Mouse (Mus musculus) heart, embryonic 15.5 days (tissue): ENCODE measurements at regions not wholly inside any gene's neighbourhood (a gene's known extent, or its start where the extent isn't known, plus 50 kb on each side); places are given as distances from the start of the nearest gene placed in this dataset.

Experiments
- ATAC-seq: fragments of 200-750 bp; cut with Nextera tagmentation; replicated peaks from 2 replicates; pipeline ENCODE4 v1.8.0; 2017; ENCODE audit warnings: low read depth, moderate TSS enrichment; ENCODE audit not compliant: insufficient number of reproducible peaks, insufficient read depth, low FRiP score
- H3K27ac ChIP-seq: fragments of 300-500 bp; sonication (generic); 2 replicates; pipeline ENCODE4 v1.5.1; 2015; ENCODE audit warnings: mild to moderate bottlenecking, inconsistent platforms
- H3K27me3 ChIP-seq: fragments of 300-500 bp; sonication (generic); 2 replicates; pipeline ENCODE4 v1.6.1; 2015; ENCODE audit warnings: inconsistent platforms
- H3K36me3 ChIP-seq: fragments of 300-500 bp; sonication (generic); 2 replicates; pipeline ENCODE4 v1.6.1; 2015; ENCODE audit warnings: mild to moderate bottlenecking, inconsistent platforms
- H3K4me1 ChIP-seq: fragments of 300-500 bp; sonication (generic); replicated peaks from 2 replicates; pipeline ENCODE4 v1.6.1; 2015; ENCODE audit warnings: inconsistent platforms
- H3K4me2 ChIP-seq: fragments of 300-500 bp; sonication (generic); 2 replicates; pipeline ENCODE4 v1.6.1; 2015; ENCODE audit warnings: inconsistent platforms, mild to moderate bottlenecking, moderate library complexity
- H3K4me3 ChIP-seq: fragments of 300-500 bp; sonication (generic); 2 replicates; pipeline ENCODE4 v1.5.1; 2015; ENCODE audit warnings: mild to moderate bottlenecking, inconsistent platforms
- H3K9ac ChIP-seq: fragments of 300-500 bp; sonication (generic); 2 replicates; pipeline ENCODE4 v1.6.1; 2015; ENCODE audit warnings: mild to moderate bottlenecking, inconsistent platforms
- H3K9me3 ChIP-seq: fragments of 300-500 bp; sonication (generic); replicated peaks from 2 replicates; pipeline ENCODE4 v1.6.1; 2016; ENCODE audit warnings: inconsistent platforms
- WGBS: fragments of 180-500 bp; shearing (Covaris S2); methylation state at CpG from one replicate; pipeline ENCODE4 v1.1.7; 2015; ENCODE audit warnings: mixed read lengths; 5-methylcytosine and 5-hydroxymethylcytosine counted together

GRCm38 (mm10) chr10:60923806-60924205 is 92.4 kb upstream of the Unc5b start:
- H3K27ac ChIP-seq: no peak overlapping the region

GRCm38 (mm10) chr10:60920621-60921020 is 89.2 kb upstream of the Unc5b start:
- H3K27ac ChIP-seq: no peak overlapping the region
- WGBS: 69% methylated on average over 1 of the region's 1 CpGs
- no peak overlapping the region for H3K4me2 ChIP-seq
- H3K27me3 ChIP-seq: no peaks in the 10 kb centered on the region
- no peak overlapping the region for H3K4me3 ChIP-seq
- H3K9me3 ChIP-seq: no peaks in the 10 kb centered on the region
- no peak for ATAC-seq
- H3K9ac ChIP-seq: no peak overlapping the region
- H3K36me3 ChIP-seq: no peaks in the 10 kb centered on the region
- peaks cover 42% of the 10 kb centered on the region for H3K4me1 ChIP-seq

More at GRCm38 (mm10) chr10:60923806-60924205, 92.4 kb upstream of the Unc5b start:
- Histone ChIP-seq H3K9ac (no peak overlapping the region), H3K4me1 (peaks cover 51% of the 10 kb centered on the region), H3K36me3 (no peaks in the 10 kb centered on the region), H3K4me3 (no peak overlapping the region), H3K4me2 (no peak overlapping the region), H3K27me3 (no peaks in the 10 kb centered on the region), H3K9me3 (no peaks in the 10 kb centered on the region)
- WGBS: 62% methylated on average over 11 of the region's 11 CpGs
- ATAC-seq: no peak

- Histone ChIP-seq H3K27ac (peak overlapping the region; percentile 71), H3K4me2 (no peak overlapping the region), H3K27me3 (0 out of 2 replicates have a peak, but pooled peaks cover 1% of the 10 kb centered on the region), H3K36me3 (no peaks in the 10 kb centered on the region), H3K4me3 (no peak overlapping the region), H3K9ac (no peak overlapping the region), H3K9me3 (no peaks in the 10 kb centered on the region), H3K4me1 (peaks cover 41% of the 10 kb centered on the region)
- peak; percentile 77 for ATAC-seq
- 15% methylated on average over 8 of the region's 8 CpGs for WGBS
These were observed 86.6 kb upstream of the Unc5b start for GRCm38 (mm10) chr10:60918020-60918419.

- peaks cover 35% of the 10 kb centered on the region for H3K4me1 ChIP-seq
- H3K4me2 ChIP-seq: no peak overlapping the region
- H3K4me3 ChIP-seq: no peak overlapping the region
- H3K9me3 ChIP-seq: no peaks in the 10 kb centered on the region
- H3K36me3 ChIP-seq: no peaks in the 10 kb centered on the region
- no peak overlapping the region for H3K9ac ChIP-seq
- ATAC-seq: no peak
- H3K27ac ChIP-seq: no peak overlapping the region
- H3K27me3 ChIP-seq: 0 out of 2 replicates have a peak, but pooled peaks cover 3% of the 10 kb centered on the region
- WGBS: 20% methylated on average over 7 of the region's 7 CpGs
These were observed 83.0 kb upstream of the Unc5b start for GRCm38 (mm10) chr10:60914391-60914790.

- peak; percentile 81 for ATAC-seq
- WGBS: 54% methylated on average over 11 of the region's 11 CpGs
- no peak overlapping the region for H3K9ac ChIP-seq
These were observed 82.1 kb upstream of the Unc5b start for GRCm38 (mm10) chr10:60913456-60913900.

GRCm38 (mm10) chr10:60904351-60904750 is 73.0 kb upstream of the Unc5b start:
- no peak for ATAC-seq
- Histone ChIP-seq H3K36me3 (no peaks in the 10 kb centered on the region), H3K9ac (no peak overlapping the region), H3K4me1 (no peaks in the 10 kb centered on the region), H3K4me2 (no peak overlapping the region), H3K27ac (no peak overlapping the region), H3K27me3 (no peaks in the 10 kb centered on the region), H3K9me3 (no peaks in the 10 kb centered on the region), H3K4me3 (no peak overlapping the region)
- WGBS: 64% methylated on average over 7 of the region's 7 CpGs

More at GRCm38 (mm10) chr10:60913456-60913900, 82.1 kb upstream of the Unc5b start:
- H3K27me3 ChIP-seq: 0 out of 2 replicates have a peak, but pooled peaks cover 3% of the 10 kb centered on the region
- peaks cover 29% of the 10 kb centered on the region for H3K4me1 ChIP-seq
- no peaks in the 10 kb centered on the region for H3K9me3 ChIP-seq
- H3K27ac ChIP-seq: peak overlapping the region; percentile 59
- no peak overlapping the region for H3K4me2 ChIP-seq
- no peak overlapping the region for H3K4me3 ChIP-seq
- H3K36me3 ChIP-seq: no peaks in the 10 kb centered on the region

GRCm38 (mm10) chr10:60900992-60901391 is 69.6 kb upstream of the Unc5b start:
- H3K27me3 ChIP-seq: no peaks in the 10 kb centered on the region
- H3K4me2 ChIP-seq: no peak overlapping the region
- ATAC-seq: no peak
- H3K4me1 ChIP-seq: no peaks in the 10 kb centered on the region
- no peak overlapping the region for H3K27ac ChIP-seq
- no peak overlapping the region for H3K9ac ChIP-seq
- no peak overlapping the region for H3K4me3 ChIP-seq
- H3K9me3 ChIP-seq: no peaks in the 10 kb centered on the region
- 81% methylated on average over 2 of the region's 2 CpGs for WGBS
- no peaks in the 10 kb centered on the region for H3K36me3 ChIP-seq

- no peak overlapping the region for H3K4me2 ChIP-seq
- no peaks in the 10 kb centered on the region for H3K36me3 ChIP-seq
- H3K27me3 ChIP-seq: no peaks in the 10 kb centered on the region
- H3K4me3 ChIP-seq: no peak overlapping the region
- 59% methylated on average over 4 of the region's 4 CpGs for WGBS
- no peak overlapping the region for H3K9ac ChIP-seq
- ATAC-seq: no peak
- H3K9me3 ChIP-seq: no peaks in the 10 kb centered on the region
- no peak overlapping the region for H3K27ac ChIP-seq
- H3K4me1 ChIP-seq: peaks cover 13% of the 10 kb centered on the region
These were observed 62.4 kb upstream of the Unc5b start for GRCm38 (mm10) chr10:60893810-60894147.

- H3K27me3 ChIP-seq: no peaks in the 10 kb centered on the region
- no peak for ATAC-seq
- no peak overlapping the region for H3K4me3 ChIP-seq
- H3K9me3 ChIP-seq: no peaks in the 10 kb centered on the region
- H3K36me3 ChIP-seq: no peaks in the 10 kb centered on the region
- 56% methylated on average over 22 of the region's 22 CpGs for WGBS
- H3K9ac ChIP-seq: no peak overlapping the region
- H3K27ac ChIP-seq: no peak overlapping the region
- no peak overlapping the region for H3K4me2 ChIP-seq
- peaks cover 13% of the 10 kb centered on the region for H3K4me1 ChIP-seq
These were observed 61.9 kb upstream of the Unc5b start for GRCm38 (mm10) chr10:60893130-60893809.

GRCm38 (mm10) chr10:60892730-60893129 is 61.3 kb upstream of the Unc5b start:
- no peak overlapping the region for H3K27ac ChIP-seq
- no peak for ATAC-seq
- WGBS: 23% methylated on average over 4 of the region's 4 CpGs

GRCm38 (mm10) chr10:60891476-60892170 is 60.2 kb upstream of the Unc5b start:
- WGBS: 83% methylated on average over 13 of the region's 13 CpGs
- Histone ChIP-seq H3K36me3 (no peaks in the 10 kb centered on the region), H3K4me1 (peaks cover 13% of the 10 kb centered on the region), H3K4me2 (no peak overlapping the region), H3K4me3 (no peak overlapping the region), H3K27me3 (0 out of 2 replicates have a peak, but pooled peaks cover under 1% of the 10 kb centered on the region), H3K27ac (no peak overlapping the region), H3K9me3 (no peaks in the 10 kb centered on the region), H3K9ac (no peak overlapping the region)
- no peak for ATAC-seq

More at GRCm38 (mm10) chr10:60892730-60893129, 61.3 kb upstream of the Unc5b start:
- H3K4me2 ChIP-seq: no peak overlapping the region
- H3K4me3 ChIP-seq: no peak overlapping the region
- H3K27me3 ChIP-seq: no peaks in the 10 kb centered on the region
- H3K4me1 ChIP-seq: peaks cover 13% of the 10 kb centered on the region
- no peak overlapping the region for H3K9ac ChIP-seq
- no peaks in the 10 kb centered on the region for H3K9me3 ChIP-seq
- no peaks in the 10 kb centered on the region for H3K36me3 ChIP-seq
